Mouse (Mus musculus) embryonic facial prominence, embryonic 15.5 days (tissue): ENCODE data around the gene Ptrhd1. TPM values are rescaled to one million over a fixed set of nuclear protein-coding genes. Genes with fewer than 3 reads are reported as not detected.

Experiments
- ATAC-seq: fragments of 200-750 bp; cut with Nextera tagmentation; 2 replicates; pipeline ENCODE4 v1.8.0; 2017; ENCODE audit warnings: low read depth, moderate TSS enrichment; ENCODE audit not compliant: insufficient number of reproducible peaks, low FRiP score, low TSS enrichment
- H3K27ac ChIP-seq: fragments of 300-500 bp; sonication (generic); replicated peaks from 2 replicates; pipeline ENCODE4 v1.5.1; 2015; ENCODE audit warnings: mild to moderate bottlenecking, inconsistent platforms
- H3K27me3 ChIP-seq: fragments of 300-500 bp; sonication (generic); 2 replicates; pipeline ENCODE4 v1.6.1; 2015; ENCODE audit warnings: inconsistent platforms
- H3K36me3 ChIP-seq: fragments of 300-500 bp; sonication (generic); 2 replicates; pipeline ENCODE4 v1.6.1; 2015; ENCODE audit warnings: mild to moderate bottlenecking, inconsistent platforms
- H3K4me1 ChIP-seq: fragments of 300-500 bp; sonication (generic); 2 replicates; pipeline ENCODE4 v1.6.1; 2015; ENCODE audit warnings: inconsistent platforms
- H3K4me2 ChIP-seq: fragments of 300-500 bp; sonication (generic); replicated peaks from 2 replicates; pipeline ENCODE4 v1.6.1; 2015; ENCODE audit warnings: mild to moderate bottlenecking, inconsistent platforms
- H3K4me3 ChIP-seq: fragments of 300-500 bp; sonication (generic); replicated peaks from 2 replicates; pipeline ENCODE4 v1.5.1; 2015; ENCODE audit warnings: mild to moderate bottlenecking, inconsistent platforms
- H3K9ac ChIP-seq: fragments of 300-500 bp; sonication (generic); 2 replicates; pipeline ENCODE4 v1.6.1; 2015; ENCODE audit warnings: inconsistent platforms
- H3K9me3 ChIP-seq: fragments of 300-500 bp; sonication (generic); replicated peaks from 2 replicates; pipeline ENCODE4 v1.6.1; 2016; ENCODE audit warnings: inconsistent platforms
- WGBS: fragments of 180-500 bp; shearing (Covaris S2); methylation state at CpG from one replicate; pipeline ENCODE4 v1.1.7; 2015; 5-methylcytosine and 5-hydroxymethylcytosine counted together
- polyA plus RNA-seq: library from polyadenylated mRNA; unstranded; fragments of >200 nt; fragmentation: Nextera tagmentation; extraction: Ambion mirVana; gene quantifications from 2 replicates; pipeline ENCODE4 v1.2.1, GENCODE M21; 2015

Gene Ptrhd1
- polyA plus RNA-seq, 1 experiment from 2014 or later, result 5.2 TPM

DNA sequence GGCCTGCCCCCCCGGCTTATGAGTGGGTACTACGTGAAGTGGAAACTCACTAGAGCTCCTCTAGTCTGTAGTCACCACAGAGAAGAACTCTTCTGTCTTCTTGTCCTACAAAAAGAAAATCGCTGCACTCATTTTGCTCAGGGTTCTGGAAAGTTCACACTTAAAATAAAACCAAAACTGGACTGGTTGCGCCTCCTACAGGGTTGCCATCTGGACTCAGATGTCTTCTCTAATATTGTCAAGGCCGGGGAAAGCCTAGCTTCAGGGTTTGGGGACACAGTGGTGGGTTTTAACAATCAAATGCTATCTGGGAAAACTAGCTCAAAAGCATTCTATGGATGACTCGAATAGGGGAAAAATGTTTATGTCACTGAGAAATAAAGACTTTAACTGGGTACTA lies 16.0 kb downstream of the Ptrhd1 start:
- 85% methylated on average over 6 of the region's 6 CpGs for WGBS
- peaks cover 22% of the 10 kb centered on the region for H3K36me3 ChIP-seq
- H3K27ac ChIP-seq, result no peak overlapping the region
- H3K4me1 ChIP-seq, result no peaks in the 10 kb centered on the region
- no peak overlapping the region for H3K4me3 ChIP-seq
- H3K9me3 ChIP-seq, result no peaks in the 10 kb centered on the region
- H3K27me3 ChIP-seq, result no peaks in the 10 kb centered on the region
- H3K4me2 ChIP-seq, result no peak overlapping the region
- ATAC-seq, result no peak
- H3K9ac ChIP-seq, result no peak overlapping the region

DNA sequence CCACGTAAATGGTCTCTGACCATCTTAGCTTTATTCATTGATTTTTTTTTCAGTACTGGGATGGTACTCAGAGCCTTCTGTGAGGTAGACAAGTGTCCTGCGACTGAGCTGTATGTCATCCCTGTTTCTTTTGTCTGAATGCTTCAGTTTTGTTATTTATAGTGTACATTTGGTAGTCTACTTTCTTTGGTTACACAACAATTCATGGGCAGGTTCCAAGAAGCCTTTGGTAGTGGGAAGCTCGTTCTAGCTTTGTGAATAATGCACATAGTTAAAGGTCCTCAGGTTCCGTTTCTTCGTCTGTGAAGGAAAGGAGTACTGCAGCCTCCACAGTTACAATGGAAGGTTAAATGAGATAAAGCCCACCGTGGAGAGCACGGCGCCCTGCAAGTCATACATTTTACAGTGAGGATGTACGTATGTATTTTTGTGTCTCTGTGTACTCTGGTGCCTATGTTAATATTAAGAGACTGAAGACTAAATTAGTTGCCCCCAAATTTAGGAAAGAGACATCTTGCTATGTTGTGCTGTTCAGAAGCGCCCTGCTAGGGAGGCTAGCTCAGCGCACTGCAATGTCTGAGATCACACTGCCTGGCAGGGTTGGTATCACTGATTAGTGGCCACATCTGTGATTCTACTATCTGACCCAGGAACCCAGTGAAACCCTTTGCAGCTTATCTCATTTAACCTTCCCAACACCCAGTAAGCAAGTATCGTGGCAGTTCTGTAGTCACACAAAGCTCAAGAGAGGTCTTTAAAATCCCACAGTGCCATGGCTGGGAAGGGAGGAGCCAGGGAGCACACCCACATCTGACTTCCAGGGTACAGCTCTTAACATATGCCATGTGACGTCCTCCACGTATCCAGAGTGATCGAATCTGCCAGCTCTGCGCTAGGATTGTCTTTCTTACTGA lies 19.2 kb downstream of the Ptrhd1 start:
- H3K9me3 ChIP-seq, result no peaks in the 10 kb centered on the region
- no peak overlapping the region for H3K4me2 ChIP-seq
- no peak overlapping the region for H3K9ac ChIP-seq
- peaks cover 24% of the 10 kb centered on the region for H3K36me3 ChIP-seq
- H3K4me3 ChIP-seq, result no peak overlapping the region
- no peak overlapping the region for H3K27ac ChIP-seq
- no peak for ATAC-seq
- H3K4me1 ChIP-seq, result no peaks in the 10 kb centered on the region
- WGBS, result 86% methylated on average over 16 of the region's 16 CpGs
- H3K27me3 ChIP-seq, result no peaks in the 10 kb centered on the region

DNA sequence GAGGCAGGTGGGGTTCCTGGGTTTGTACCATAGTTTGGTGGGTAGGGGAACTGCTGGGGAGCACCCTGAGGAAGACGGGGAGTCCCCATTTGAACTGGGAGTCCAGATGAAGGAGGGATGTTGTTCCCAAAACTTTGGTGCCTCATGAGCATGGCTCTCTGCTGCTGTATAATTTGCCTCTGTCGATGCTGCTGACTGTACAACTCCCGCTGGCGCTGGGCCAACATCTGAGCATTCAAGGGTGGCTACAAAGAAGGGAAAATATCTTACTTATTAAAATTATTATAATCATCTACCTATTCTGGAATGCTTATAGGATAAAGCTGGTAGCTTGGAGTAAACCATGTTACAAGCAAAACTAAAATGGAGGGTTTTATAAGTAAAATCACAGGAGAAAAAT lies 33.9 kb downstream of the Ptrhd1 start:
- H3K27ac ChIP-seq, result no peak overlapping the region
- H3K4me2 ChIP-seq, result no peak overlapping the region
- 90% methylated on average over 4 of the region's 4 CpGs for WGBS
- no peak overlapping the region for H3K4me3 ChIP-seq
- peaks cover 54% of the 10 kb centered on the region for H3K36me3 ChIP-seq
- no peaks in the 10 kb centered on the region for H3K27me3 ChIP-seq
- no peak for ATAC-seq
- no peak overlapping the region for H3K9ac ChIP-seq
- H3K9me3 ChIP-seq, result no peaks in the 10 kb centered on the region
- H3K4me1 ChIP-seq, result no peaks in the 10 kb centered on the region

DNA sequence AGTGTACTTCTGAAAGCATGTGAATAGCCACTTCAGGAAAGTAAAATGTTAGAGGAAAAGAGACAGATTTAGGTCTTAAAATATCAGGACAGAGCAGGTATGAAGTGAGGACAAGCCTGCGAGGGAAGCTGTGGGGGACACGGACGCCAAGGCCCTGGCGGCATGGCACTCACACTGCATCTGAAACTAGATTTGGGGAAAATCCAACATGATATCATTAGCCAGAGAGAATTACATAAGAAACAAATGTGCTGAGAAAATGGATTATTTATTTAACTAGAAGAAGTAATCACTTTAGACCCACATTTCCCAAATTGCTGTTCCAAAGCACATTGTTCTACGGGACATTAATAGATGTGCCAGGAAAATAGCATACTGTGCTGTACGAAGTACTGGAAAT lies 37.3 kb downstream of the Ptrhd1 start:
- Histone ChIP-seq H3K9ac (no peak overlapping the region), H3K9me3 (no peaks in the 10 kb centered on the region), H3K36me3 (peaks cover 66% of the 10 kb centered on the region), H3K4me1 (no peaks in the 10 kb centered on the region), H3K4me2 (no peak overlapping the region), H3K4me3 (no peak overlapping the region), H3K27ac (no peak overlapping the region), H3K27me3 (no peaks in the 10 kb centered on the region)
- WGBS, result 88% methylated on average over 6 of the region's 6 CpGs
- ATAC-seq, result no peak

DNA sequence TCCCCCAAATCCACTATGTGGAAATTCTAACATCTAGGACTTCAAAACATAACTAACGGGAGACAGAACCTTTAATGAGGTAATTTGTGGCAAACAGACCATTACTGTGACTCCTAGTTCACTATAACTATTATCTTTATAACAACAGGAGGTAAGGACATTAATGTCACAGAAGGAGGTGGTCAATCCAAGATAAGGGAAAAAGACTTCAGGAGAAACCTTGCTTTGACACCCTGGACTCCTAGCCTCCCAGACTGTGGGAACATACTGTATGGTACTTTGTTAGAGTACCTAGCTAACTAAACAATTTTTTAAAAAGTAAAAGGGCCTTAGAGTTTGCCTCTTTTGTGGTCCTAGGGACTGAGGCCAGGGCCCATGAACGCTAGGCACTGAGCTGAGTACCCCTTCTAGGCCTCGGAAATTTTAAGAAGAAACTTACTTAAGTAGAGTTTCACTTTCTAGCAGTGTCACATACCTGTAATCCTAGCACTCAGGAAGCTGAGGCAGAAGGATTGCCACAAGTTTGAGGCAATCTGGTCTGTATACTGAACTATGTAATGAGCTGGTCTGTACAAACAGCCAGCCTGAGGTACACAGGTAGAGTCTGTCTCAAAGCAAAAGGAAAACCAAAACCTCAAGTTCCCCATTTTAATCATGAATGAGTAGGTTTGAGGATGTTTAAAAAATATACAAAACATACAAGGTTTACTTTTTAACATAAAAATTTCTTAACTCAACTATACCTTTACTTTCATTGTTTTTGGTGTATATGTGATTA lies 45.3 kb downstream of the Ptrhd1 start:
- H3K4me1 ChIP-seq, result no peaks in the 10 kb centered on the region
- no peak overlapping the region for H3K4me2 ChIP-seq
- H3K27me3 ChIP-seq, result no peaks in the 10 kb centered on the region
- peaks cover 10% of the 10 kb centered on the region for H3K36me3 ChIP-seq
- no peak overlapping the region for H3K9ac ChIP-seq
- ATAC-seq, result no peak
- H3K27ac ChIP-seq, result no peak overlapping the region
- H3K9me3 ChIP-seq, result no peaks in the 10 kb centered on the region
- H3K4me3 ChIP-seq, result no peak overlapping the region
- 83% methylated on average over 3 of the region's 3 CpGs for WGBS

DNA sequence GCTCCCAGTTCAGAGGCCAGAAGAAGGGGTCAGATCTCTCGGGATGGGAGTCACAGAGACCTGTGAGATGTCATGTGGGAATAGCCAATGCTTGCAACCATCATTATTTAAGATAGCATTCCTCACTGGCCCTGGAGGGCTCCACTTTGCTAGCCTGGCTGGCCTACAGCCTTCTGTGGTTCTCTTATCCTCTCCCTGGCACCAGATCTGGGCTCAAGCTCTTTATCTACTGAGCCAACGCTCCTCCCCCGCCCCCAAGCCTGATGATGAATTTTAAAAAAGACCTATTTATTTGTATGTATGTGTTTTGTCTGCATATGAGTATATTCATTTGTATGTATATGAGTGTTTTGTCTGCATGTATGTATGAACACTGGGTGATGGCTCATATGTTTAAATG lies 46.1 kb downstream of the Ptrhd1 start:
- Histone ChIP-seq H3K4me2 (no peak overlapping the region), H3K4me1 (no peaks in the 10 kb centered on the region), H3K36me3 (peaks cover 4% of the 10 kb centered on the region), H3K4me3 (no peak overlapping the region), H3K27me3 (no peaks in the 10 kb centered on the region), H3K9ac (no peak overlapping the region), H3K27ac (no peak overlapping the region), H3K9me3 (no peaks in the 10 kb centered on the region)
- no peak for ATAC-seq
- WGBS, result 94% methylated on average over 3 of the region's 3 CpGs

DNA sequence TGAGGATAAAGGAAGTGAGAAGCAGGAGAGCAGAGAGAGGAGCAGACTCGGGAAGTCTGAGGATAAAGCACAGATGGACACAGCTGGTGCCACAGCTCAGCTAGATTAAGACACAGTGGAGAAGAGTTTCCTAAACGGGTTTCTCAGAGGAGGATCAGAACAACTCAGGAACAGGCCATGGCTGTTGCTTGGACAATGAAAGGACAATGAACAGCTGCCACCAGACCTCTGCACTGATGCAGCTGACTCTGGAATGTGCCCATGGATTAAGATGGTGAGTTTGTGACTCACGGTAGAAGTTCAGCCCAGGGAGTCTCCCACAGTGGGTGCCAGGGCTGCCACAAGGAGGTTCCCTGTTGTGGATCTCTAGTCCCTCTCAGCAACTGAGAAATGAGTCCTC lies 51.4 kb downstream of the Ptrhd1 start:
- Histone ChIP-seq H3K36me3 (peaks cover 4% of the 10 kb centered on the region; the same call in 1 of the 2 replicates), H3K27me3 (no peaks in the 10 kb centered on the region), H3K9ac (no peak overlapping the region), H3K4me1 (no peaks in the 10 kb centered on the region), H3K27ac (no peak overlapping the region), H3K4me3 (no peak overlapping the region), H3K4me2 (no peak overlapping the region), H3K9me3 (no peaks in the 10 kb centered on the region)
- 24% methylated on average over 3 of the region's 3 CpGs for WGBS
- peak; percentile 73 for ATAC-seq

Other genes starting within 250 kb of the Ptrhd1 start
- gene Efr3b, start 195.1 kb upstream of the Ptrhd1 start, polyA plus RNA-seq, result 4.0 and 4.2 TPM in 2 replicates
- 6.1 and 7.2 TPM in 2 replicates for gene Dnajc27, start 151.4 kb upstream of the Ptrhd1 start, polyA plus RNA-seq
- 16.5 and 17.4 TPM in 2 replicates for gene Adcy3, start 100.9 kb upstream of the Ptrhd1 start, polyA plus RNA-seq
- 12.0 and 13.6 TPM in 2 replicates for gene Cenpo, start 267 bp downstream of the Ptrhd1 start, polyA plus RNA-seq
- 14.1 and 15.3 TPM in 2 replicates for gene Ncoa1, start 243.2 kb downstream of the Ptrhd1 start, polyA plus RNA-seq